Mouse (Mus musculus) limb, embryonic 12.5 days (tissue): ENCODE results near the gene Trmt44. TPM values are rescaled to one million over a fixed set of nuclear protein-coding genes. Genes with fewer than 3 reads are reported as not detected.

ENCODE experiments used
- ATAC-seq: fragments of 200-750 bp; cut with Nextera tagmentation; 2 replicates; pipeline ENCODE4 v1.8.0; 2017; ENCODE audit warnings: low read depth, moderate TSS enrichment; ENCODE audit not compliant: insufficient number of reproducible peaks, insufficient read depth, low FRiP score, low TSS enrichment
- H3K27ac ChIP-seq: fragments of 300-500 bp; sonication (generic); 2 replicates; pipeline ENCODE4 v1.5.1; 2016; ENCODE audit warnings: mild to moderate bottlenecking, moderate library complexity
- H3K27me3 ChIP-seq: fragments of 300-500 bp; sonication (generic); 2 replicates; pipeline ENCODE4 v1.6.1; 2016; ENCODE audit warnings: mild to moderate bottlenecking, moderate library complexity
- H3K36me3 ChIP-seq: fragments of 300-500 bp; sonication (generic); 2 replicates; pipeline ENCODE4 v1.6.1; 2016; ENCODE audit warnings: mild to moderate bottlenecking, moderate library complexity
- H3K4me1 ChIP-seq: fragments of 300-500 bp; sonication (generic); replicated peaks from 2 replicates; pipeline ENCODE4 v1.6.1; 2016
- H3K4me2 ChIP-seq: fragments of 300-500 bp; sonication (generic); 2 replicates; pipeline ENCODE4 v1.6.1; 2016; ENCODE audit warnings: mild to moderate bottlenecking, moderate library complexity
- H3K4me3 ChIP-seq: fragments of 300-500 bp; sonication (generic); replicated peaks from 2 replicates; pipeline ENCODE4 v1.5.1; 2016; ENCODE audit warnings: mild to moderate bottlenecking
- H3K9ac ChIP-seq: fragments of 300-500 bp; sonication (generic); replicated peaks from 2 replicates; pipeline ENCODE4 v1.6.1; 2016; ENCODE audit warnings: mild to moderate bottlenecking, moderate library complexity
- H3K9me3 ChIP-seq: fragments of 300-500 bp; sonication (generic); 2 replicates; pipeline ENCODE4 v1.6.1; 2016; ENCODE audit warnings: mild to moderate bottlenecking, moderate library complexity
- WGBS: fragments of 180-500 bp; shearing (Covaris S2); methylation state at CpG from one replicate; pipeline ENCODE4 v1.1.7; 2016; 5-methylcytosine and 5-hydroxymethylcytosine counted together
- polyA plus RNA-seq: library from polyadenylated mRNA; unstranded; fragments of >200 nt; fragmentation: Nextera tagmentation; extraction: Ambion mirVana; gene quantifications from 2 replicates; pipeline ENCODE4 v1.2.1, GENCODE M21; 2016

Trmt44 gene
- polyA plus RNA-seq, 1 experiment from 2014 or later, result 10.0 TPM

DNA sequence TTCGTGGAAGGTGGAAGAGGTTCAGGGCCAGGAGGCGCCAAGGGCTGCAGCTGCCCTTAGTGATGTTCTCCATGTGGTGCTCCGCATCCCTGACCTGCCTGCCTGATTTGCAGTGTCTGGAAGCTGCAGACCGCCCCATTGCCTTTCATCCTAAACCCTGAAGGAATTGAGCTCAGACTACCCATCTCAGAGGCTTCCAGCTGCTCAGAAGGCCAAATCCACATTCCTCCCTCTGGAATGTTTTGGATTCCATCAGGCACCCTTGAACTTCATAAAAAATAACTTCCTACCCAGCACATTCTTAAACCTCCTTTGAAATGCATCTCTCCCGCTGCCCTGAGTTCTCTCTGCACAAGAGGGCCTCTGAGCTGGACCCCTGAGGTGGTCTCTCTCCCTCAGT lies 34.3 kb downstream of the Trmt44 start:
- Histone ChIP-seq H3K4me3 (no peak overlapping the region), H3K9me3 (no peaks in the 10 kb centered on the region), H3K4me1 (peaks cover 12% of the 10 kb centered on the region), H3K4me2 (no peak overlapping the region), H3K36me3 (no peaks in the 10 kb centered on the region), H3K9ac (0 out of 2 replicates have a peak overlapping the region, but pooled peaks have one; percentile 31), H3K27ac (peak overlapping the region; percentile 56), H3K27me3 (peaks cover 4% of the 10 kb centered on the region; the same call in 1 of the 2 replicates)
- ATAC-seq, result no peak
- 44% methylated on average over 5 of the region's 5 CpGs for WGBS

DNA sequence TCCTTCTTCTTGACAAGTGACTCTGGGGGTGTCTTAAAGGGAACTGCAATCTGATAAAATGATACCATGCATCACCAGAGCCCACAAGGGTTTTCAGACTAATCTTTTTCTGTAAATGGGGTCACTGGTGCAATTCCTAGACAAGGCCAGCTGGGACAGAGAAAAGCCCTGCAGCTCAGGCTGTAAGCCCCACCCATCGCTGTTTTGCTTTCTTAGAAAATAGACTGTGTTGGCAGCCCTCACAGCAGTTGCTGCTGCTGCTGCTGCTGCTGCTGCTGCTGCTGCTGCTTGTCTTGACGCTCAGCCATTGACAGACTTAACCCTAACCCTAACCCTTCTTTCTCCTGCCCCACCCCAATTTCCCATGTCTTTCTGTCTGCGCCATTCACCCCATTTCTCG lies 35.3 kb downstream of the Trmt44 start:
- Histone ChIP-seq H3K4me1 (peaks cover 12% of the 10 kb centered on the region), H3K9ac (no peak overlapping the region), H3K36me3 (no peaks in the 10 kb centered on the region), H3K27ac (no peak overlapping the region), H3K4me3 (no peak overlapping the region), H3K4me2 (no peak overlapping the region), H3K27me3 (no peaks in the 10 kb centered on the region), H3K9me3 (no peaks in the 10 kb centered on the region)
- 74% methylated on average over 4 of the region's 4 CpGs for WGBS
- no peak for ATAC-seq

GRCm38 (mm10) chr5:35538022-35538421 lies 36.8 kb downstream of the Trmt44 start:
- Histone ChIP-seq H3K4me1 (peaks cover 12% of the 10 kb centered on the region), H3K27me3 (no peaks in the 10 kb centered on the region)
- ATAC-seq, result no peak

DNA sequence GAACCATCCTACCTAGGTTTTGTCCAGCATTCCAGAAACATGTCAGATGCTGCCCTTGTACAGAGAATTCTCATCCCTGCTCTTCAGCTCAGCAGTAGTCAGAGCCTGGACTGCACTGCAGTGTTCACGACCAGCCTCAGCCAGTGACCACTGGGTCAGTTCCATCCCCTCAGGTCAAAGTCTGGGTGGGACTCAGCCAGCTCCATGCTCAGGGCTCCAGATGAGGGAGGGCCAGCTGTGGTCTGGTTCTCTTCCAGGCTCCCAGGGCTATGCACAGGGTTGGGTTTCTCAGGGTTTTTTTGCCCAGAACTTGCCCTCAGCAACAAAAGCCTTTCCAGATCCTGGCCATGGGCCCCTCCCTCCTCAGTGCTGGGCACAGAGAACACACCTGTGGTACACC lies 37.4 kb downstream of the Trmt44 start:
- no peaks in the 10 kb centered on the region for H3K27me3 ChIP-seq
- no peak overlapping the region for H3K4me3 ChIP-seq
- WGBS, result 73% methylated on average over 1 of the region's 1 CpGs
- no peaks in the 10 kb centered on the region for H3K36me3 ChIP-seq
- peaks cover 12% of the 10 kb centered on the region for H3K4me1 ChIP-seq
- no peak overlapping the region for H3K9ac ChIP-seq
- no peak overlapping the region for H3K4me2 ChIP-seq
- no peak for ATAC-seq
- H3K27ac ChIP-seq, result no peak overlapping the region
- H3K9me3 ChIP-seq, result no peaks in the 10 kb centered on the region

More at GRCm38 (mm10) chr5:35538022-35538421, 36.8 kb downstream of the Trmt44 start:
- no peaks in the 10 kb centered on the region for H3K9me3 ChIP-seq
- H3K4me3 ChIP-seq, result no peak overlapping the region
- no peak overlapping the region for H3K4me2 ChIP-seq
- H3K36me3 ChIP-seq, result no peaks in the 10 kb centered on the region
- no peak overlapping the region for H3K27ac ChIP-seq
- WGBS, result 84% methylated on average over 3 of the region's 3 CpGs
- no peak overlapping the region for H3K9ac ChIP-seq

DNA sequence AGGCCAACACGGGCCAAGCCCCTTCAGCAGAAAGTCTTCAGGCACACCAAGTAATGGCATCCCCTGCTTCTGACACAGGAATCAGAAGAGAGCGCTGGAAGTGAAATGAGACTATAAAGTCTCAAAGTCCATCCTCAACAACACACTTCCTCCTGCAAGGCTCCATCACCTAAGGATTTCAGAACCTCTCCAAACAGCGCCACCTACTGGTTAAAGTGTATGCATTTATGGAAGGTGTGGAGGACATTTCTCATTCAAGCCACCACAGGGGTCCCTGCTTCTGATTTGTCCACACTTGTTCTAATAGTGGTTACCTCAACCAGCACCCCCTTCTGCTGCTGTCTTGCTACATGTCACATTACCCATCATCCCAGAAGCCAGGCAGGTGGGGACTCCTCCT lies 38.6 kb downstream of the Trmt44 start:
- no peak overlapping the region for H3K4me2 ChIP-seq
- no peaks in the 10 kb centered on the region for H3K9me3 ChIP-seq
- H3K27me3 ChIP-seq, result no peaks in the 10 kb centered on the region
- no peaks in the 10 kb centered on the region for H3K36me3 ChIP-seq
- H3K4me1 ChIP-seq, result peaks cover 12% of the 10 kb centered on the region
- no peak for ATAC-seq
- no peak overlapping the region for H3K4me3 ChIP-seq
- no peak overlapping the region for H3K9ac ChIP-seq
- WGBS, result 68% methylated on average over 3 of the region's 3 CpGs
- H3K27ac ChIP-seq, result no peak overlapping the region

- H3K27me3 ChIP-seq, result peaks cover 2% of the 10 kb centered on the region; the same call in 1 of the 2 replicates
- no peaks in the 10 kb centered on the region for H3K4me1 ChIP-seq
- H3K4me3 ChIP-seq, result no peak overlapping the region
- no peaks in the 10 kb centered on the region for H3K9me3 ChIP-seq
- no peak overlapping the region for H3K4me2 ChIP-seq
- no peak overlapping the region for H3K27ac ChIP-seq
- H3K9ac ChIP-seq, result no peak overlapping the region
- no peaks in the 10 kb centered on the region for H3K36me3 ChIP-seq
- 0 out of 2 replicates have a peak, but pooled peaks have one; percentile 28 for ATAC-seq
- 15% methylated on average over 10 of the region's 10 CpGs for WGBS
Measured at GRCm38 (mm10) chr5:35531586-35531985, 43.3 kb downstream of the Trmt44 start.

GRCm38 (mm10) chr5:35530442-35530841 lies 44.4 kb downstream of the Trmt44 start:
- Histone ChIP-seq H3K36me3 (no peaks in the 10 kb centered on the region), H3K4me2 (no peak overlapping the region), H3K9me3 (no peaks in the 10 kb centered on the region), H3K4me1 (peaks cover 10% of the 10 kb centered on the region), H3K4me3 (no peak overlapping the region), H3K27me3 (peaks cover 13% of the 10 kb centered on the region), H3K9ac (no peak overlapping the region), H3K27ac (no peak overlapping the region)
- WGBS, result 16% methylated on average over 4 of the region's 4 CpGs
- no peak for ATAC-seq

DNA sequence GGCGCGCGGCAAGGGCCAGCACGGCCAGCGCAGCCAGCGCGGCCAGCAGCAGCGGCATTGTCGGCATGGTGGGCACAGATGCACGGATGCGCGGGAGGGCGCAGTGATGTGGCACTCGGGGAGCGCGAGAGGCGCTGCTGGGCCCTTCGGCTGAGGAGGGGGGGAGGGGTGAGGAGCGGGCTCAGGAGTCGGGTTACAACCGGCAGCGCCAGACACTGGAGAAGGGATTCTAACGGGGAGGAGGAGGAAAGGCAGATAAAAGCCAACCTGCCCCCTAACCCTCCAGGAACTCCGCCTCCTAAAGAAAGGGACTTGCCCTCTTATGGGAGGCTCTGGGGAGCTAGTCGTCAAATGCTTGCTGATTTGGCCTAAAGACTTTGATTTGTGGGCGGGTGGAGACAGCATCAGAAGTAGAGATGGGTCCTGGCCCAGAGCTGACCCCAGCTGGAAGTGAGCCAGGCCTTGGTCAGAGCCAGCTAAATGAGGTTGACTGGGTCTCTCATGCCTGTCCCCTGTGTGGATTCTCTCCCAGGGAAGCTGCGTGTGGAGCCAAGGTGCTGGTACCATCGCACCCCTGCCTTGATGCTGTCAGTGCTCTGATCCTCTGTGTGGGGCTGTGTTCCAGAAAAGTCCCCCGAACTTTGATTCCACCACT lies 49.3 kb downstream of the Trmt44 start, which contains the start of gene Cpz:
TSS of gene Cpz (minus strand) at position 230 of the 655 bp plus-strand sequence.
- Histone ChIP-seq H3K27ac (no peak within 1 kb of the TSS), H3K27me3 (peaks cover 57% of the 10 kb centered on the region), H3K9me3 (no peaks in the 10 kb centered on the region), H3K4me2 (peak within 1 kb of the TSS; percentile 71), H3K36me3 (no peaks in the 10 kb centered on the region), H3K4me3 (peak within 1 kb of the TSS; percentile 40), H3K4me1 (peaks cover 26% of the 10 kb centered on the region), H3K9ac (peak within 1 kb of the TSS; percentile 62)
- ATAC-seq, result peak; percentile 45; the same call in 1 of the 2 replicates
- 3% methylated on average over 29 of the region's 29 CpGs for WGBS

DNA sequence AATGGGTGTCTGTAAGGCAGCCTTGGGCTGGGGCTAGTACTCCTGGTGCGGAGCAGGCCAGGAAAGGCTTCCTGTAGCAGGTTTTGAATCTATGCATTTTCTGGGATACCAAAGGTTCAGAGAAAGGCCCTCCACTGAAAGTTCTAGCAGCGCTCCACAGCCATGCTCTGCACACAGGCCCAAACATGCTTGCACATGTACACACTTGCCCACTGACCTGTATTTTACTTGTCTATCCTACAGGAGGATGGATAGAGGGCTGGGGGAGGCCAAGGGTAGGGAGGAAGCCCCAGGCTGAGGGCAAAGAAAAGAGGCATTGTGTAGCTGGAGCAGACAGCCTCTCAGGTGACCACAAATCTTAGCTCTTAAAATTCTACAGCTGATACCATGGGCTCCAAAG lies 50.5 kb downstream of the Trmt44 start:
- Histone ChIP-seq H3K4me2 (no peak overlapping the region; the same call in 1 of the 2 replicates), H3K36me3 (no peaks in the 10 kb centered on the region), H3K9ac (no peak overlapping the region), H3K27me3 (peaks cover 68% of the 10 kb centered on the region), H3K4me3 (no peak overlapping the region), H3K9me3 (no peaks in the 10 kb centered on the region), H3K4me1 (peaks cover 26% of the 10 kb centered on the region), H3K27ac (no peak overlapping the region)
- 77% methylated on average over 2 of the region's 2 CpGs for WGBS
- ATAC-seq, result no peak

DNA sequence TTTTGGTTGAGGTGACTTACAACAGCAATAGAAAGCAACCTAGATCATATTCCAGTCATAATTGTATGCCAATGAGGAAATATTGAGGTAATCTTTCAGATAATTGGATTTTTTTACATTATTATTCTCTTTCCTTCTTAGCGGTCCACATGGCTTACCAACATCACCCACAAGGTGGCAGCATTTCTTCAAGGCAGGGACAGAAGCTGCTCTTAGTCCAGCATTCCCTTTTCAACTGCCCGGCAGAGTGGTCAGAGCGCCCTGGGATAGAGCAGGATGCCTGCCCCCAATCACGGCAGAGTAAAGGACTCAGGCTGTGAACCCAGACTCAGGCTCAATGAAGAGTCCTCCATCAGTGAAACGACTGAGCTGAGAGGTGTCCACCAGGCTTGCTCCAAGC lies 51.1 kb downstream of the Trmt44 start:
- 0 out of 2 replicates have a peak overlapping the region, but pooled peaks have one; percentile 4 for H3K4me2 ChIP-seq

GRCm38 (mm10) chr5:35516781-35517180 lies 58.1 kb downstream of the Trmt44 start:
- Histone ChIP-seq H3K27me3 (peaks cover 38% of the 10 kb centered on the region), H3K36me3 (no peaks in the 10 kb centered on the region), H3K9me3 (no peaks in the 10 kb centered on the region), H3K9ac (no peak overlapping the region), H3K4me1 (no peaks in the 10 kb centered on the region), H3K4me2 (no peak overlapping the region), H3K27ac (no peak overlapping the region), H3K4me3 (no peak overlapping the region)
- ATAC-seq, result no peak
- 83% methylated on average over 11 of the region's 11 CpGs for WGBS

More for the DNA sequence above, 51.1 kb downstream of the Trmt44 start:
- no peaks in the 10 kb centered on the region for H3K36me3 ChIP-seq
- 0% methylated on average over 5 of the region's 5 CpGs for WGBS
- H3K9me3 ChIP-seq, result no peaks in the 10 kb centered on the region
- H3K4me3 ChIP-seq, result no peak overlapping the region
- no peak overlapping the region for H3K27ac ChIP-seq
- H3K27me3 ChIP-seq, result peaks cover 71% of the 10 kb centered on the region
- no peak for ATAC-seq
- H3K9ac ChIP-seq, result no peak overlapping the region
- H3K4me1 ChIP-seq, result peaks cover 26% of the 10 kb centered on the region

- no peaks in the 10 kb centered on the region for H3K36me3 ChIP-seq
- H3K4me2 ChIP-seq, result no peak overlapping the region
- peaks cover 40% of the 10 kb centered on the region for H3K27me3 ChIP-seq
- no peak overlapping the region for H3K27ac ChIP-seq
- WGBS, result 14% methylated on average over 5 of the region's 5 CpGs
- no peaks in the 10 kb centered on the region for H3K4me1 ChIP-seq
- no peak for ATAC-seq
- H3K9ac ChIP-seq, result no peak overlapping the region
- no peak overlapping the region for H3K4me3 ChIP-seq
- no peaks in the 10 kb centered on the region for H3K9me3 ChIP-seq
Measured at GRCm38 (mm10) chr5:35510589-35510988, 64.3 kb downstream of the Trmt44 start.
